Mouse (Mus musculus): ENCODE data around the gene Nvl. TPM values are rescaled to one million over a fixed set of nuclear protein-coding genes. Genes with fewer than 3 reads are reported as not detected.

The Nvl gene
- polyA plus RNA-seq, 1 experiment: 8.2 TPM

GRCm38 (mm10) chr1:181069671-181070070 lies 74.3 kb downstream of the Nvl start:
- no peaks in the 10 kb centered on the region for H3K36me3 ChIP-seq (ENCODE audit: control insufficient read depth, insufficient read depth)
- H3K79me2 ChIP-seq (ENCODE audit: control insufficient read depth, insufficient read depth): no peaks in the 10 kb centered on the region
- no peak overlapping the region for H3ac ChIP-seq (ENCODE audit: control insufficient read depth, insufficient read length, low read depth)
- H3K79me3 ChIP-seq (ENCODE audit: low read depth): no peaks in the 10 kb centered on the region
- TF ChIP-seq CEBPB (IDR thresholded peaks at IDR 0.05; ENCODE audit: low read depth) (no peak), CTCF (IDR thresholded peaks at IDR 0.05; ENCODE audit: control insufficient read depth, insufficient read depth, insufficient read length) (no peak), MYOD1 (IDR thresholded peaks at IDR 0.05; ENCODE audit: control insufficient read depth, insufficient read length, low read depth) (no peak), MYOG (IDR thresholded peaks at IDR 0.05; ENCODE audit: control insufficient read depth, extremely low read depth, insufficient read length) (no peak), USF1 (IDR thresholded peaks at IDR 0.05; ENCODE audit: low read depth) (no peak), FOSL1 (IDR thresholded peaks at IDR 0.05; ENCODE audit: insufficient read depth, low read length, poor library complexity, severe bottlenecking) (no peak)
- no peak overlapping the region for H3K4me3 ChIP-seq (ENCODE audit: insufficient read depth, poor library complexity, severe bottlenecking)
- H3K27me3 ChIP-seq (ENCODE audit: control insufficient read depth, insufficient read depth, insufficient read length): peaks cover 48% of the 10 kb centered on the region

GRCm38 (mm10) chr1:181068344-181068743 lies 75.7 kb downstream of the Nvl start:
- H3ac ChIP-seq (ENCODE audit: control insufficient read depth, insufficient read length, low read depth): no peak overlapping the region
- no peaks in the 10 kb centered on the region for H3K79me3 ChIP-seq (ENCODE audit: low read depth)
- H3K79me2 ChIP-seq (ENCODE audit: control insufficient read depth, insufficient read depth): no peaks in the 10 kb centered on the region
- no peaks in the 10 kb centered on the region for H3K36me3 ChIP-seq (ENCODE audit: control insufficient read depth, insufficient read depth)
- peaks cover 44% of the 10 kb centered on the region for H3K27me3 ChIP-seq (ENCODE audit: control insufficient read depth, insufficient read depth, insufficient read length)
- no peak overlapping the region for H3K4me3 ChIP-seq (ENCODE audit: insufficient read depth, poor library complexity, severe bottlenecking)
- TF ChIP-seq USF1 (IDR thresholded peaks at IDR 0.05; ENCODE audit: low read depth) (no peak), CEBPB (IDR thresholded peaks at IDR 0.05; ENCODE audit: low read depth) (no peak), FOSL1 (IDR thresholded peaks at IDR 0.05; ENCODE audit: insufficient read depth, low read length, poor library complexity, severe bottlenecking) (no peak), CTCF (IDR thresholded peaks at IDR 0.05; ENCODE audit: control insufficient read depth, insufficient read depth, insufficient read length) (no peak), MYOG (IDR thresholded peaks at IDR 0.05; ENCODE audit: control insufficient read depth, extremely low read depth, insufficient read length) (no peak), MAX (IDR thresholded peaks at IDR 0.05) (no peak), MYOD1 (IDR thresholded peaks at IDR 0.05; ENCODE audit: control insufficient read depth, insufficient read length, low read depth) (no peak)

GRCm38 (mm10) chr1:181064648-181065047 lies 79.4 kb downstream of the Nvl start:
- H3K79me3 ChIP-seq (ENCODE audit: low read depth): no peaks in the 10 kb centered on the region
- H3K79me2 ChIP-seq (ENCODE audit: control insufficient read depth, insufficient read depth): no peaks in the 10 kb centered on the region
- no peaks in the 10 kb centered on the region for H3K36me3 ChIP-seq (ENCODE audit: control insufficient read depth, insufficient read depth)
- peaks cover 37% of the 10 kb centered on the region for H3K27me3 ChIP-seq (ENCODE audit: control insufficient read depth, insufficient read depth, insufficient read length)
- TF ChIP-seq CEBPB (IDR thresholded peaks at IDR 0.05; ENCODE audit: low read depth): no peak
- TF ChIP-seq FOSL1 (IDR thresholded peaks at IDR 0.05; ENCODE audit: insufficient read depth, low read length, poor library complexity, severe bottlenecking): no peak
- TF ChIP-seq CTCF (IDR thresholded peaks at IDR 0.05; ENCODE audit: control insufficient read depth, insufficient read depth, insufficient read length): no peak
- no peak for TF ChIP-seq USF1 (IDR thresholded peaks at IDR 0.05; ENCODE audit: low read depth)
- no peak overlapping the region for H3ac ChIP-seq (ENCODE audit: control insufficient read depth, insufficient read length, low read depth)
- no peak overlapping the region for H3K4me3 ChIP-seq (ENCODE audit: insufficient read depth, poor library complexity, severe bottlenecking)

GRCm38 (mm10) chr1:181063991-181064390 lies 80.0 kb downstream of the Nvl start:
- Histone ChIP-seq H3K4me3 (ENCODE audit: insufficient read depth, poor library complexity, severe bottlenecking) (no peak overlapping the region), H3K36me3 (ENCODE audit: control insufficient read depth, insufficient read depth) (no peaks in the 10 kb centered on the region), H3K79me2 (ENCODE audit: control insufficient read depth, insufficient read depth) (no peaks in the 10 kb centered on the region), H3ac (ENCODE audit: control insufficient read depth, insufficient read length, low read depth) (no peak overlapping the region), H3K27me3 (ENCODE audit: control insufficient read depth, insufficient read depth, insufficient read length) (peaks cover 31% of the 10 kb centered on the region), H3K79me3 (ENCODE audit: low read depth) (no peaks in the 10 kb centered on the region)
- TF ChIP-seq USF1 (IDR thresholded peaks at IDR 0.05; ENCODE audit: low read depth) (no peak), CTCF (IDR thresholded peaks at IDR 0.05; ENCODE audit: control insufficient read depth, insufficient read depth, insufficient read length) (no peak), FOSL1 (IDR thresholded peaks at IDR 0.05; ENCODE audit: insufficient read depth, low read length, poor library complexity, severe bottlenecking) (no peak), CEBPB (IDR thresholded peaks at IDR 0.05; ENCODE audit: low read depth) (no peak), MYOG (IDR thresholded peaks at IDR 0.05; ENCODE audit: control insufficient read depth, extremely low read depth, insufficient read length) (no peak)

GRCm38 (mm10) chr1:181061784-181062485 lies 82.1 kb downstream of the Nvl start:
- H3ac ChIP-seq (ENCODE audit: control insufficient read depth, insufficient read length, low read depth): no peak overlapping the region
- H3K36me3 ChIP-seq (ENCODE audit: control insufficient read depth, insufficient read depth): no peaks in the 10 kb centered on the region
- peaks cover 19% of the 10 kb centered on the region for H3K27me3 ChIP-seq (ENCODE audit: control insufficient read depth, insufficient read depth, insufficient read length)
- no peaks in the 10 kb centered on the region for H3K79me2 ChIP-seq (ENCODE audit: control insufficient read depth, insufficient read depth)
- H3K4me3 ChIP-seq (ENCODE audit: insufficient read depth, poor library complexity, severe bottlenecking): no peak overlapping the region
- H3K79me3 ChIP-seq (ENCODE audit: low read depth): no peaks in the 10 kb centered on the region
- no peak for TF ChIP-seq MYOG (IDR thresholded peaks at IDR 0.05; ENCODE audit: control insufficient read depth, extremely low read depth, insufficient read length)
- no peak for TF ChIP-seq FOSL1 (IDR thresholded peaks at IDR 0.05; ENCODE audit: insufficient read depth, low read length, poor library complexity, severe bottlenecking)
- TF ChIP-seq USF1 (IDR thresholded peaks at IDR 0.05; ENCODE audit: low read depth): no peak
- no peak for TF ChIP-seq CEBPB (IDR thresholded peaks at IDR 0.05; ENCODE audit: low read depth)
- TF ChIP-seq CTCF (IDR thresholded peaks at IDR 0.05; ENCODE audit: control insufficient read depth, insufficient read depth, insufficient read length): no peak
- no peak for TF ChIP-seq MYOD1 (IDR thresholded peaks at IDR 0.05; ENCODE audit: control insufficient read depth, insufficient read length, low read depth)
- TF ChIP-seq MAX (IDR thresholded peaks at IDR 0.05): no peak

GRCm38 (mm10) chr1:181052898-181053297 lies 91.1 kb downstream of the Nvl start:
- H3K36me3 ChIP-seq (ENCODE audit: control insufficient read depth, insufficient read depth): no peaks in the 10 kb centered on the region
- H3K27me3 ChIP-seq (ENCODE audit: control insufficient read depth, insufficient read depth, insufficient read length): peaks cover 16% of the 10 kb centered on the region
- H3ac ChIP-seq (ENCODE audit: control insufficient read depth, insufficient read length, low read depth): no peak overlapping the region
- H3K79me2 ChIP-seq (ENCODE audit: control insufficient read depth, insufficient read depth): no peaks in the 10 kb centered on the region
- H3K79me3 ChIP-seq (ENCODE audit: low read depth): no peaks in the 10 kb centered on the region
- no peak for TF ChIP-seq MYOD1 (IDR thresholded peaks at IDR 0.05; ENCODE audit: control insufficient read depth, insufficient read length, low read depth)
- no peak for TF ChIP-seq MAX (IDR thresholded peaks at IDR 0.05)
- TF ChIP-seq FOSL1 (IDR thresholded peaks at IDR 0.05; ENCODE audit: insufficient read depth, low read length, poor library complexity, severe bottlenecking): no peak
- TF ChIP-seq USF1 (IDR thresholded peaks at IDR 0.05; ENCODE audit: low read depth): no peak
- no peak for TF ChIP-seq MYOG (IDR thresholded peaks at IDR 0.05; ENCODE audit: control insufficient read depth, extremely low read depth, insufficient read length)
- no peak for TF ChIP-seq CTCF (IDR thresholded peaks at IDR 0.05; ENCODE audit: control insufficient read depth, insufficient read depth, insufficient read length)
- no peak overlapping the region for H3K4me3 ChIP-seq (ENCODE audit: insufficient read depth, poor library complexity, severe bottlenecking)

All from C2C12 (cell line).